Mouse (Mus musculus): ENCODE results near the gene Lag3. TPM values are rescaled to one million over a fixed set of nuclear protein-coding genes. Genes with fewer than 3 reads are reported as not detected.

Lag3 gene
- polyA plus RNA-seq, 1 experiment from 2014 or later, result 2.1 TPM

GRCm38 (mm10) chr6:124918890-124919627 lies 7.6 kb upstream of the Lag3 start:
- peak overlapping the region; percentile 100 for H3K9ac ChIP-seq
- H3K27me3 ChIP-seq, result no peaks in the 10 kb centered on the region
- H3K4me2 ChIP-seq (replicated peaks), result peak overlapping the region; percentile 100
- no peaks in the 10 kb centered on the region for H3K9me3 ChIP-seq (replicated peaks)
- 19% methylated on average over 14 of the region's 14 CpGs for WGBS
- ATAC-seq (ENCODE audit: low FRiP score), result no peak
- peak overlapping the region; percentile 100 for H3K27ac ChIP-seq
- peaks cover 49% of the 10 kb centered on the region for H3K4me1 ChIP-seq
- peak overlapping the region; percentile 98 for H3K4me3 ChIP-seq
- peaks cover 9% of the 10 kb centered on the region for H3K36me3 ChIP-seq

- H3K4me1 ChIP-seq, result peaks cover 55% of the 10 kb centered on the region
- H3K9me3 ChIP-seq (replicated peaks), result no peaks in the 10 kb centered on the region
- H3K4me3 ChIP-seq, result peak overlapping the region; percentile 98
- no peaks in the 10 kb centered on the region for H3K27me3 ChIP-seq
- WGBS, result 12% methylated on average over 7 of the region's 7 CpGs
- peak overlapping the region; percentile 100 for H3K27ac ChIP-seq
- peak overlapping the region; percentile 100 for H3K9ac ChIP-seq
- peak overlapping the region; percentile 100 for H3K4me2 ChIP-seq (replicated peaks)
- ATAC-seq (ENCODE audit: low FRiP score), result no peak
- H3K36me3 ChIP-seq, result peaks cover 16% of the 10 kb centered on the region
These were observed 6.8 kb upstream of the Lag3 start for GRCm38 (mm10) chr6:124918331-124918690.

DNA sequence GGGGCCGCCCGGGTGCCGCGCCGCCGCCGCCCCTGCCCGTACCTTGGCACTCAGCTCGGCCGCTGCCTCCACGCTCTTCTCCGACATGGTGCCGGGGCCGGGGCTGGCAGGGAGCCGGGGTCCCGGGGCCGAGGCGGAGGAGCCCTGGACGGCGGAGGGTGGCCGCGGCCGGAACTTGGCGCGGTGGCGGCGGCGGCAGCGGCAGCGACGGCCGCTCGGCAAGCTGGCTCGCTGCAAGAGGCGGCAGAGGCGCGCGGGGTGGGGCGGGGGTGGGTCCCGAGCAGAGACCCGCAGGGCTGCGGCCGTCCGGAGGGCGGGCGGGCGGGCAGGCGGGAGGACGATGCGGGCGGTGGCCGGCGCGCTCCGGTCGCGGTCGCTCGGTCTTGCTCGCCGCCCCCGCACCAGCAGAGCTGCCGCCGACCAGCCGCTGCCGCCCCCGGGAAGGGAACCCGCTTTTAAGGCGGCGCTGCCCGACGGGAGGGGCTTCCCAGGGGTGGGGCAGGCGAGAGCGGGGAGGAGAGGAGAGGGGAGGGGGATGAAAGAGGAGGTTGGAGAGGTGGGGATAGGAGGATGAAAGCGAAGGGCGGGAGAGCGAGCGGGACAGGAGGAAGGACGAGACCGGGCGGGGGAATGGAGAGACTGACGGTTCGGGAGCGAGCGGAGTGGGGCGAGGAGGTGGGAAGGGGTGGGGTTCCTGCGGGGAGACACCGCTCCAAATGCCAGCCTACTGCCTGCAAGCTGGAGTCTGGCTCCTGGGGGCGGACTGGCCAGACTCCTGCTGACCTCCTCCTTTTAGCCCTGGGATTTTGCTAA lies 6.2 kb upstream of the Lag3 start:
- Histone ChIP-seq H3K4me3 (peak overlapping the region; percentile 98), H3K27ac (peak overlapping the region; percentile 100), H3K9me3 (replicated peaks) (no peaks in the 10 kb centered on the region), H3K4me1 (peaks cover 55% of the 10 kb centered on the region), H3K27me3 (no peaks in the 10 kb centered on the region), H3K36me3 (peaks cover 21% of the 10 kb centered on the region), H3K9ac (peak overlapping the region; percentile 100), H3K4me2 (replicated peaks) (peak overlapping the region; percentile 100)
- under 1% methylated on average over 65 of the region's 89 CpGs for WGBS
- ATAC-seq (ENCODE audit: low FRiP score), result peak; percentile 75

GRCm38 (mm10) chr6:124916695-124917517 lies 5.4 kb upstream of the Lag3 start:
- Histone ChIP-seq H3K9ac (peak overlapping the region; percentile 100), H3K9me3 (replicated peaks) (no peaks in the 10 kb centered on the region), H3K4me3 (peak overlapping the region; percentile 98), H3K36me3 (peaks cover 21% of the 10 kb centered on the region), H3K4me1 (peaks cover 55% of the 10 kb centered on the region), H3K27ac (peak overlapping the region; percentile 100), H3K4me2 (replicated peaks) (peak overlapping the region; percentile 100), H3K27me3 (no peaks in the 10 kb centered on the region)
- WGBS, result 1% methylated on average over 57 of the region's 67 CpGs
- ATAC-seq (ENCODE audit: low FRiP score), result peak; percentile 46

GRCm38 (mm10) chr6:124915942-124916694 lies 4.6 kb upstream of the Lag3 start:
- Histone ChIP-seq H3K27me3 (no peaks in the 10 kb centered on the region), H3K4me1 (peaks cover 53% of the 10 kb centered on the region), H3K27ac (peak overlapping the region; percentile 100), H3K4me2 (replicated peaks) (peak overlapping the region; percentile 100), H3K36me3 (peaks cover 21% of the 10 kb centered on the region), H3K4me3 (peak overlapping the region; percentile 98), H3K9me3 (replicated peaks) (no peaks in the 10 kb centered on the region), H3K9ac (peak overlapping the region; percentile 100)
- WGBS, result 5% methylated on average over 12 of the region's 12 CpGs
- ATAC-seq (ENCODE audit: low FRiP score), result 0 out of 2 replicates have a peak, but pooled peaks have one; percentile 0

- H3K4me3 ChIP-seq, result peak overlapping the region; percentile 98
- peaks cover 4% of the 10 kb centered on the region; the same call in 1 of the 2 replicates for H3K27me3 ChIP-seq
- H3K9me3 ChIP-seq (replicated peaks), result no peaks in the 10 kb centered on the region
- peak overlapping the region; percentile 100 for H3K27ac ChIP-seq
- peak overlapping the region; percentile 100 for H3K9ac ChIP-seq
- 10% methylated on average over 22 of the region's 22 CpGs for whole genome bisulfite sequencing
- no peak for ATAC-seq (ENCODE audit: low FRiP score)
- H3K4me2 ChIP-seq (replicated peaks), result peak overlapping the region; percentile 100
- H3K4me1 ChIP-seq, result peaks cover 47% of the 10 kb centered on the region
- H3K36me3 ChIP-seq, result peaks cover 21% of the 10 kb centered on the region
These were observed 3.8 kb upstream of the Lag3 start for GRCm38 (mm10) chr6:124915160-124915941.

DNA sequence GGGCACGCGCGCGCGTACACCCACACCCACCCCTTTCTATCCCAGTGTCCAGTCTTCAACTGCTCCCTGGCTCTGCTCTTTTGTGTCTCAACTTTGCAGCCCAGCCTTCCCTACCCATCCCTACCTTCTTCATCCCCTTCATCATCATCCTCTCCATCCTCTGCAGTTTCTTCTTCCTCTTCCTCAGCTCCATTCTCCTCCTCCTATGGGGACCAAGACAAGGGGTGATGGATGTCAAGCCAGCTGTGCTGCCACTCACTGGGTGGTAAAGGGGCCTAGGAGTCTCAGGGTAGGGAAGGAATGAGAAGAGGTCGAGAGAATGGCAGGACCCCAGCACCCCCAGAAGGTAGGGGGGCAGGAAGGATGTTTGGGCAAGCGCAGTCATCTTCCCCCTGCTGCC lies 3.0 kb upstream of the Lag3 start:
- Histone ChIP-seq H3K27me3 (peaks cover 12% of the 10 kb centered on the region), H3K9ac (peak overlapping the region; percentile 100; the same call in 1 of the 2 replicates), H3K27ac (peak overlapping the region; percentile 100), H3K36me3 (peaks cover 21% of the 10 kb centered on the region), H3K4me1 (peaks cover 51% of the 10 kb centered on the region), H3K4me3 (peak overlapping the region; percentile 98), H3K4me2 (replicated peaks) (peak overlapping the region; percentile 100), H3K9me3 (replicated peaks) (no peaks in the 10 kb centered on the region)
- WGBS, result 77% methylated on average over 5 of the region's 7 CpGs
- ATAC-seq (ENCODE audit: low FRiP score), result no peak

DNA sequence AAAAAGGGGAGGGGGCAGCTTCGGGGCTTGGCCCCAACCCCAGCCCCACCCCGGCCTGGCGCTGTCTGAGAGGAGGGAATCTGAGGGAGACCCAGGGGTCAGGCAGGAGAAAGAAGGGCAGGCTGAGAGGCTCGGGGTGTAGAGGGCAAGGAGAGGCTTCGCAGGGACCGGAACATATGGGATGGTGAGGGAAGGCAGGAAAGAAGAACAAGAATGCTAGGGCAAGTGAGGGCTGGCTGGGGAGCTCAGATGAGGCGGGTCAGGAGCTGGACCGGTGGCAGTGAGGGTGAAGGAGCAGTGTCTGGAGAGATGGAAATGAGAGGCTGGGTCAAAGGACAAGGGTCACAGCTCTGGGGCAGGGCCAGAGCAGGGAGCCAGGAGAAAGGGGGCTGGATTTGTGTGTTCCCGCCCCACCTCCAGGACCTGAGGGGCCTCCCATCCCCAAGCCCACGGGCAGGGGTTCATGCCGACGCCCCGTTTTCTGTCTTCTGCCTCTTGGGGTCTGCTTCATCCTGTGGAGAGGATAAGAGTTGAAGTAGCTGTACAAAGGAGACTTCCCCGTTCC lies 2.3 kb upstream of the Lag3 start:
- peaks cover 21% of the 10 kb centered on the region for H3K36me3 ChIP-seq
- peaks cover 47% of the 10 kb centered on the region for H3K4me1 ChIP-seq
- no peak overlapping the region for H3K4me3 ChIP-seq
- H3K27me3 ChIP-seq, result peaks cover 14% of the 10 kb centered on the region
- peak overlapping the region; percentile 49; the same call in 1 of the 2 replicates for H3K9ac ChIP-seq
- peak overlapping the region; percentile 100 for H3K27ac ChIP-seq
- WGBS, result 56% methylated on average over 14 of the region's 14 CpGs
- peak overlapping the region; percentile 100; the same call in 1 of the 2 replicates for H3K4me2 ChIP-seq (replicated peaks)
- ATAC-seq (ENCODE audit: low FRiP score), result no peak
- no peaks in the 10 kb centered on the region for H3K9me3 ChIP-seq (replicated peaks)

- H3K9me3 ChIP-seq (replicated peaks), result no peaks in the 10 kb centered on the region
- WGBS, result 72% methylated on average over 6 of the region's 6 CpGs
- peak overlapping the region; percentile 100; the same call in 1 of the 2 replicates for H3K27ac ChIP-seq
- H3K4me1 ChIP-seq, result peaks cover 42% of the 10 kb centered on the region
- no peak for ATAC-seq (ENCODE audit: low FRiP score)
- peaks cover 21% of the 10 kb centered on the region for H3K36me3 ChIP-seq
- H3K27me3 ChIP-seq, result peaks cover 18% of the 10 kb centered on the region
- no peak overlapping the region for H3K4me3 ChIP-seq
- no peak overlapping the region for H3K4me2 ChIP-seq (replicated peaks)
- H3K9ac ChIP-seq, result no peak overlapping the region
These were observed 1.7 kb upstream of the Lag3 start for GRCm38 (mm10) chr6:124913214-124913613.

DNA sequence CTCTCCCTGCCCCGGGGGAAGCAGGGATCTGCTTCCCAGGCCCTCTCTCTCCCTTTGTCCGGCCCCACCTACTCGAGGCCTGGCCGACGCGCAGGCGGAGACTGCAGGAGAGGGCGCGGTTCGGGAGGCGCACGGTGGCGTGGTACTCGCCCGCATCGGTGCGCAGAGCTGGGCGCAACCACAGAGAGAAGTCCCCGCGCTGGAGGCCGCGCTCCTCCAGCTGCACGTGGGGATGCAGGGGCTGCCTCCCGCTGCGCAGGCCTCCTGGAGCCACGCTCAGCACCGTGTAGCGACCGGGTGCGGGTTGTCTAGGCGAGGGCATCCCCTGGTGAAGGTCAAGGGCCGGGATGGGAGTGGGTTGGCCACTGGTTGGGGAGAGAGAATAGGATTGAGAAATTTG lies 1.5 kb downstream of the Lag3 start:
- peak overlapping the region; percentile 43 for H3K4me2 ChIP-seq (replicated peaks)
- H3K9me3 ChIP-seq (replicated peaks), result no peaks in the 10 kb centered on the region
- peaks cover 21% of the 10 kb centered on the region for H3K36me3 ChIP-seq
- ATAC-seq (ENCODE audit: low FRiP score), result 0 out of 2 replicates have a peak, but pooled peaks have one; percentile 8
- peak overlapping the region; percentile 61 for H3K9ac ChIP-seq
- peaks cover 34% of the 10 kb centered on the region for H3K4me1 ChIP-seq
- WGBS, result 1% methylated on average over 32 of the region's 32 CpGs
- 0 out of 2 replicates have a peak overlapping the region, but pooled peaks have one; percentile 15 for H3K4me3 ChIP-seq
- H3K27ac ChIP-seq, result 0 out of 2 replicates have a peak overlapping the region, but pooled peaks have one; percentile 55
- peaks cover 20% of the 10 kb centered on the region for H3K27me3 ChIP-seq
